Mouse (Mus musculus): ENCODE results near the gene Slc35e4.

DNA sequence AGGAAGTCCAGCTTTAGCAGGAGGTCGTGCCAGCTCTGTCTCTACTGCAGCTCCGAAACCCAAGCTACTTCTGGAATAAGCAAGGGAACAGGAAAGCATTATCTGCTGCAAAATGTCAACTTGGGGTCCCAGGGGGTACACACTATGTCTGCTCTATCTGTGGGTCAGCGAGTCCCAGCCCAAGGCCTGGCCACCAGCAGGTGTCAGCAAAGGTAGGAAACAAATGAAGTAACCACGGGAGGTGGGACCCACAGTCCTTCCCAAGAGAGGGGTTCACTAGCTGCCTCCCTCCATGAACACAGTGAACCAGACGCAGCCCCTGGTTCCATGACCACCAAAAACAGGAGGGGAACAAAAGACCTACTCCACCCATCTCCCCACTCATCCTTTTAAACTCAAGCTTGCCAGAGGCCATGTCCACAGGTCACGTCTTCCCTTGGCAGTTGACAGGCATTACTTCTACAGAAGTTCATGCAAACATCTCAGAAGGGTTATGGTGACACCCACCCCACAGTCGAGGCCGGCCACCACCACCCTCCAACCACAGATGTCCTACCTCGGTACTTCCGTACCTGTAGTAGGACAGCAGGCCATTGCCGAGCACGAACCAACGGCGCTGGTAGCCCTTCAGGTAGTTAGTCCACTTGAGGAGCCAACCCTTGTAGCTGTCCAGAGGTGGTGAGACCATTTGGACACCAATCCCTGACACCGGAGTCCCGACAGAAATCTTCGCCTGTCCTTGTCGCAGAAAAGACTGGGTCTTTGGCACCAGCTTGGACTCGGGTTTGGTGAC is 51.6 kb downstream of the Slc35e4 start:
- TF ChIP-seq POLR2A (IDR thresholded peaks at IDR 0.05; ENCODE audit: extremely low read depth, insufficient read depth, low read length) (no peak), CTCF (IDR thresholded peaks at IDR 0.05; ENCODE audit: extremely low read depth, insufficient read depth, low read length) (no peak)

Data from cortical plate, adult 2 months (tissue).